Mouse (Mus musculus): ENCODE results near the gene Slc24a4. TPM values are rescaled to one million over a fixed set of nuclear protein-coding genes. Genes with fewer than 3 reads are reported as not detected.

Gene Slc24a4
- polyA plus RNA-seq, 1 experiment: not detected

DNA sequence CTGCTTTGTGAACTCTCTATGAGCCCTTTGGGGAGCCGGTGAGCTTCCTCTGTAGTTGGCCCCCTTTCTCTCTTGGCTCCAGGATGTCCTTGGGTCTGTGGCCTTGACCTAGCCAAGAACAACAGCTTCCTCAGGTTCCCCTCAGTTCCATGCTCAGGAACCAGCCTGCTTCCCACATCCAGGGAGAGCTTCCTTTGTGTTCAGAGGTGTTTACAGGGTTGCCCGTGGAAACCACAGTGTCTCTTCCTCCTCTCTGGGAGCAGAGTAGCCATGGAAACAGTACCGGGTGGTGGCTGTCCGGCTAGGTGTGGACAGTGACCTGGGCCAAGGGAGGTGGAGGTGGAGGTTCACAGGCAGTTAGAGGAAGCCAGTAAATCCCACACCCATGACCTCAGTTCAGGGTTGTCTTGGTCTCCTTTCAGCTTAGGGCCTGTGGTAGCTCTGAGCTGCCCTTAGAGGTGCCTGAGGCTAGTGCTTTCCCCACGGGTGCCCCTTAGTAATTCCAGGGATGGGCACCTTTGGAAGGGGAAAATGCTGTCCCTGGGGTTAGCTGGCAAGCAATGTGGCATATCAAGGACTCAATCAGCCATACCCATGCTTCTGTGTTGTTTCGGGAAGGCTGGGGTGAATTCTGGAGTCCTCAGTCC, 113.7 kb downstream of the Slc24a4 start:
- H3K27me3 ChIP-seq (ENCODE audit: control insufficient read depth, insufficient read depth, low read length, poor library complexity, severe bottlenecking): no peaks in the 10 kb centered on the region
- no peaks in the 10 kb centered on the region for H3K36me3 ChIP-seq (ENCODE audit: control insufficient read depth, insufficient read depth, low read length, poor library complexity, severe bottlenecking)
- no peak overlapping the region for H3K4me3 ChIP-seq (ENCODE audit: low read depth, low read length)
- no peak for TF ChIP-seq EP300 (IDR thresholded peaks at IDR 0.05; ENCODE audit: insufficient read depth, low read depth, low read length)
- TF ChIP-seq CTCF (IDR thresholded peaks at IDR 0.05; ENCODE audit: low read depth, low read length): no peak
- TF ChIP-seq POLR2A (IDR thresholded peaks at IDR 0.05; ENCODE audit: insufficient read depth, low read length): no peak
- no peak overlapping the region for H3K9ac ChIP-seq (ENCODE audit: low read depth, poor library complexity, severe bottlenecking)
- no peaks in the 10 kb centered on the region for H3K9me3 ChIP-seq (replicated peaks; ENCODE audit: control insufficient read depth, insufficient read depth, low read length, poor library complexity, severe bottlenecking)
- no peak overlapping the region for H3K27ac ChIP-seq (ENCODE audit: insufficient read depth, low read length)
- H3K4me1 ChIP-seq (ENCODE audit: control insufficient read depth, insufficient read depth, low read length): no peaks in the 10 kb centered on the region

DNA sequence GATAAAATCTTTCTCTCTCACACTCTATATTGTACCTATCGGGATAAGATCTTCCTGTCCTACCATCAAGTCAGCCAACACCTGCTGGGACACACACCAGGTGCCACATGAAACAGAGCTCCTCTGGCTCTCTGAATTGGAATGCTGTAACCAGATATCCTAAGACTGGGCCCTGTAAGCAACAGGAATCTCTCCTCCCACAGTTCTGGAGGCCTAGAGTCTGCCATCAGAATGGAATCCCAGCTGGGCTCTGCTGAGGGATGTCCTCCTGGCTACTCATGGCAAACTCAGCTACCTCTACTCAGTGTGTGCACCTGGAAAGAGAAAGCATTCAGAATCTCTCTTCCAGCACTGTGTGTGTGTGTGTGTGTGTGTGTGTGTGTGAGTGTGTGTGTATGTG, 115.4 kb downstream of the Slc24a4 start:
- no peaks in the 10 kb centered on the region for H3K4me1 ChIP-seq (ENCODE audit: control insufficient read depth, insufficient read depth, low read length)
- no peaks in the 10 kb centered on the region for H3K9me3 ChIP-seq (replicated peaks; ENCODE audit: control insufficient read depth, insufficient read depth, low read length, poor library complexity, severe bottlenecking)
- no peak overlapping the region for H3K9ac ChIP-seq (ENCODE audit: low read depth, poor library complexity, severe bottlenecking)
- no peak overlapping the region for H3K27ac ChIP-seq (ENCODE audit: insufficient read depth, low read length)
- H3K4me3 ChIP-seq (ENCODE audit: low read depth, low read length): no peak overlapping the region
- no peaks in the 10 kb centered on the region for H3K27me3 ChIP-seq (ENCODE audit: control insufficient read depth, insufficient read depth, low read length, poor library complexity, severe bottlenecking)
- no peaks in the 10 kb centered on the region for H3K36me3 ChIP-seq (ENCODE audit: control insufficient read depth, insufficient read depth, low read length, poor library complexity, severe bottlenecking)
- TF ChIP-seq EP300 (IDR thresholded peaks at IDR 0.05; ENCODE audit: insufficient read depth, low read depth, low read length): no peak
- TF ChIP-seq CTCF (IDR thresholded peaks at IDR 0.05; ENCODE audit: low read depth, low read length): no peak
- no peak for TF ChIP-seq POLR2A (IDR thresholded peaks at IDR 0.05; ENCODE audit: insufficient read depth, low read length)

DNA sequence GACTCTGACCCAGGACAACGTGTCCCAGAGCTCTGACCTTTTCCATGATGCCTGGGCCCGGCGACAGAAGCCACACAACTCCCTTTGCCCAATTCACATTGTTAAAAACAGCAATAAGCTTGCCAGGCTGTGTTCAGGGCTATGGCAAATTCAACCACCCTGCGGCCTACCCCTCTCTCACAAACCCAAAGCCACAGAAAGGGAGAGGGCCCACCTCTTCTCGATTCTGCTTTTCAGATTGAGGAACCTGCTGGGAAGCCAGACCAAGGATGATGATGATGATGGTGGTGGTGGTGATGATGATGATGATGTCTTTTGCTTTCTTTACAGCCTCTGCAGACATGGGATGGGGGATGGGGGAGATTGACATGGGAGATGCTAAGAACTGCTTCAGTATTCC, 117.7 kb downstream of the Slc24a4 start:
- no peak overlapping the region for H3K9ac ChIP-seq (ENCODE audit: low read depth, poor library complexity, severe bottlenecking)
- H3K4me3 ChIP-seq (ENCODE audit: low read depth, low read length): no peak overlapping the region
- TF ChIP-seq POLR2A (IDR thresholded peaks at IDR 0.05; ENCODE audit: insufficient read depth, low read length): no peak
- TF ChIP-seq CTCF (IDR thresholded peaks at IDR 0.05; ENCODE audit: low read depth, low read length): no peak
- no peak for TF ChIP-seq EP300 (IDR thresholded peaks at IDR 0.05; ENCODE audit: insufficient read depth, low read depth, low read length)
- H3K4me1 ChIP-seq (ENCODE audit: control insufficient read depth, insufficient read depth, low read length): no peaks in the 10 kb centered on the region
- no peaks in the 10 kb centered on the region for H3K36me3 ChIP-seq (ENCODE audit: control insufficient read depth, insufficient read depth, low read length, poor library complexity, severe bottlenecking)
- no peak overlapping the region for H3K27ac ChIP-seq (ENCODE audit: insufficient read depth, low read length)
- H3K9me3 ChIP-seq (replicated peaks; ENCODE audit: control insufficient read depth, insufficient read depth, low read length, poor library complexity, severe bottlenecking): no peaks in the 10 kb centered on the region
- H3K27me3 ChIP-seq (ENCODE audit: control insufficient read depth, insufficient read depth, low read length, poor library complexity, severe bottlenecking): no peaks in the 10 kb centered on the region

DNA sequence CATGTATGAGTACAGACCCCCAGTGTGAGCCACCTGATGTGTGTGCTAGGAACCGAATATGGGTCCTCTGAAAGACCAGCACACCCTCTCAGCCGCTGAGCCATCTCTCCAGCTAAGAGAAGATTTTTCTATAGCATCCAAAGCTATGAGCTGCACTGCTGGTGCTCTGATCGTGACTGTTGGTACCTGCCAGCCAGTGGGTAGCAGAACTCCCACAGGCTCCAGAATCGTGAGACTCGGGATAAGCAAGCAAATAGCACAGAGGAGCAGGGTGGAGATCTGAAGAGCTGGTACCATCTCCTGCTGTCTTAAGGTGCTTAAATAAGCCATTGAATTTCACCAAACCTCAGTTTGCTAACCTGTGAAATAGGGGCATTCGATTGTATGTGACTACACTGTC, 119.6 kb downstream of the Slc24a4 start:
- Histone ChIP-seq H3K9ac (ENCODE audit: low read depth, poor library complexity, severe bottlenecking) (no peak overlapping the region), H3K9me3 (replicated peaks; ENCODE audit: control insufficient read depth, insufficient read depth, low read length, poor library complexity, severe bottlenecking) (peaks cover 3% of the 10 kb centered on the region; the same call in 1 of the 2 replicates), H3K4me1 (ENCODE audit: control insufficient read depth, insufficient read depth, low read length) (no peaks in the 10 kb centered on the region), H3K27me3 (ENCODE audit: control insufficient read depth, insufficient read depth, low read length, poor library complexity, severe bottlenecking) (no peaks in the 10 kb centered on the region), H3K4me3 (ENCODE audit: low read depth, low read length) (no peak overlapping the region), H3K27ac (ENCODE audit: insufficient read depth, low read length) (no peak overlapping the region), H3K36me3 (ENCODE audit: control insufficient read depth, insufficient read depth, low read length, poor library complexity, severe bottlenecking) (no peaks in the 10 kb centered on the region)
- no peak for TF ChIP-seq POLR2A (IDR thresholded peaks at IDR 0.05; ENCODE audit: insufficient read depth, low read length)
- no peak for TF ChIP-seq CTCF (IDR thresholded peaks at IDR 0.05; ENCODE audit: low read depth, low read length)
- no peak for TF ChIP-seq EP300 (IDR thresholded peaks at IDR 0.05; ENCODE audit: insufficient read depth, low read depth, low read length)

DNA sequence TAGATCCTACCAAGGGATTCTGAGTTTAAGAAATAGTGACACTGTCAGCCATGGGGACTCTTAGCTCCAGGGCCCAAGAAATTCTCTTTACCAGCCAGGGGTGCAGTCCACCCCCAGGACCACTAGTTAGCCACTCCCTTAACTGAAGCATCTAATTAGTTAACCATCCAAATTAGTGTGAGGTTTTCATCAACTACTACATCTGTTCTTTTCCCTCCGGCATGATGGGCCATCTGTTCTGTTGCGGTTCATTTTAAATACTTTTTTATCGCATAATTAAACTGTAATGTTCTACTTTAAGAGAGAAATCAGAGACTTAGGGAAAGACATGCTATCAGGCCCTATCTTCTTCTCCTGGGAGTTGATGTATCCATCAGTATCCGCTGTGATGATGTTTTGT, 121.8 kb downstream of the Slc24a4 start:
- Histone ChIP-seq H3K27me3 (ENCODE audit: control insufficient read depth, insufficient read depth, low read length, poor library complexity, severe bottlenecking) (no peaks in the 10 kb centered on the region), H3K9ac (ENCODE audit: low read depth, poor library complexity, severe bottlenecking) (no peak overlapping the region), H3K36me3 (ENCODE audit: control insufficient read depth, insufficient read depth, low read length, poor library complexity, severe bottlenecking) (no peaks in the 10 kb centered on the region), H3K4me3 (ENCODE audit: low read depth, low read length) (no peak overlapping the region), H3K9me3 (replicated peaks; ENCODE audit: control insufficient read depth, insufficient read depth, low read length, poor library complexity, severe bottlenecking) (peaks cover 3% of the 10 kb centered on the region; the same call in 1 of the 2 replicates), H3K4me1 (ENCODE audit: control insufficient read depth, insufficient read depth, low read length) (no peaks in the 10 kb centered on the region), H3K27ac (ENCODE audit: insufficient read depth, low read length) (no peak overlapping the region)
- TF ChIP-seq POLR2A (IDR thresholded peaks at IDR 0.05; ENCODE audit: insufficient read depth, low read length) (no peak), CTCF (IDR thresholded peaks at IDR 0.05; ENCODE audit: low read depth, low read length) (no peak), EP300 (IDR thresholded peaks at IDR 0.05; ENCODE audit: insufficient read depth, low read depth, low read length) (no peak)

DNA sequence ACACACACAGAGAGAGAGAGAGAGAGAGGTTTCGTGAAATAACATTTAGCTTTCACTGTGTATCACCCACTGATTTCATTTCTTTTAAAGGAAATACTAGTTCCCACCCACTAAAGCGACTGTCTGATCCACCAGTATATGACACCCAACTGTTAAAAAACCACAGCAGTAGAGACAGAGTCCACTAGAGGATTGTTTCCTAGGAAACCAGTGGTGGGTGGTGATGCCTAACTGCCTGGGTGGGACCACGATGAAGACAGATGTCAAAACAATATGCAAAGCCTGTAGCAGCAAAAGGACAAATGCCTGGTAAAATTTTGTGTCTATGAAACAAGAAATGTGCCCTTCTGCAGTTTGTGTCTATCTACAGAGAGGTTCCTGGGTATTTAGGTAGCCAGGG, 122.5 kb downstream of the Slc24a4 start:
- Histone ChIP-seq H3K9ac (ENCODE audit: low read depth, poor library complexity, severe bottlenecking) (no peak overlapping the region), H3K27me3 (ENCODE audit: control insufficient read depth, insufficient read depth, low read length, poor library complexity, severe bottlenecking) (no peaks in the 10 kb centered on the region), H3K4me3 (ENCODE audit: low read depth, low read length) (no peak overlapping the region), H3K36me3 (ENCODE audit: control insufficient read depth, insufficient read depth, low read length, poor library complexity, severe bottlenecking) (no peaks in the 10 kb centered on the region), H3K27ac (ENCODE audit: insufficient read depth, low read length) (no peak overlapping the region), H3K4me1 (ENCODE audit: control insufficient read depth, insufficient read depth, low read length) (no peaks in the 10 kb centered on the region), H3K9me3 (replicated peaks; ENCODE audit: control insufficient read depth, insufficient read depth, low read length, poor library complexity, severe bottlenecking) (peaks cover 3% of the 10 kb centered on the region; the same call in 1 of the 2 replicates)
- TF ChIP-seq EP300 (IDR thresholded peaks at IDR 0.05; ENCODE audit: insufficient read depth, low read depth, low read length): no peak
- TF ChIP-seq POLR2A (IDR thresholded peaks at IDR 0.05; ENCODE audit: insufficient read depth, low read length): no peak
- TF ChIP-seq CTCF (IDR thresholded peaks at IDR 0.05; ENCODE audit: low read depth, low read length): no peak
